Mouse (Mus musculus) CH12.LX (cell line): ENCODE data around the gene Rrp12.

Experiments
- CTCF ChIP-seq, 2 experiments: IDR thresholded peaks in 1 of 2; conservative IDR thresholded peaks in 1 of 2; 2 replicates each; pipeline ENCODE4 v1.5.1; 2011 to 2012; ENCODE audit warnings: low read depth in 2 of 2, low read length in 2 of 2, improper control_type of control experiment in 1 of 2, inconsistent platforms in 1 of 2, mild to moderate bottlenecking in 1 of 2, moderate library complexity in 1 of 2
- E2F4 ChIP-seq: IDR thresholded peaks from 2 replicates; pipeline ENCODE4 v1.6.1; 2011; ENCODE audit warnings: low read depth, low read length, improper control_type of control experiment; ENCODE audit not compliant: insufficient replicate concordance
- GABPA ChIP-seq: IDR thresholded peaks from 2 replicates; pipeline ENCODE4 v1.6.1; 2012; ENCODE audit warnings: low read depth, low read length, improper control_type of control experiment, inconsistent platforms; ENCODE audit not compliant: insufficient replicate concordance
- MXI1 ChIP-seq: IDR thresholded peaks from 2 replicates; pipeline ENCODE4 v1.6.1; 2011; ENCODE audit warnings: mild to moderate bottlenecking, low read depth, low read length, improper control_type of control experiment
- POLR2A ChIP-seq: IDR thresholded peaks from 2 replicates; pipeline ENCODE4 v1.6.1; 2011; ENCODE audit warnings: low read depth, mild to moderate bottlenecking, improper control_type of control experiment, low read length
- POLR2AphosphoS2 ChIP-seq: IDR thresholded peaks from 2 replicates; pipeline ENCODE4 v1.6.1; 2011; ENCODE audit warnings: low read depth, low read length, improper control_type of control experiment
- RCOR1 ChIP-seq: conservative IDR thresholded peaks from 2 replicates; pipeline ENCODE4 v1.6.1; 2012; ENCODE audit warnings: low read depth, mild to moderate bottlenecking, inconsistent platforms, low read length, improper control_type of control experiment
- TCF12 ChIP-seq: IDR thresholded peaks from 2 replicates; pipeline ENCODE4 v1.6.1; 2014; ENCODE audit warnings: low read depth, mild to moderate bottlenecking, inconsistent platforms, low read length, improper control_type of control experiment

GRCm38 (mm10) chr19:41847091-41847581 is 48.8 kb downstream of the Rrp12 start:
- TF ChIP-seq CTCF (conservative IDR thresholded peaks at IDR 0.05 in 1 of 2, IDR thresholded peaks at IDR 0.05 in 1 of 2; ENCODE audit: low read depth in 2 of 2, low read length in 2 of 2) (no peak), MXI1 (no peak), POLR2AphosphoS2 (no peak), RCOR1 (no peak), E2F4 (no peak), POLR2A (no peak), GABPA (no peak), TCF12 (no peak)
